Mouse (Mus musculus) ES-Bruce4 (cell line): ENCODE results near the gene Ywhah. TPM values are rescaled to one million over a fixed set of nuclear protein-coding genes. Genes with fewer than 3 reads are reported as not detected.

Experiments used
- H3K27ac ChIP-seq: 2 replicates; pipeline ENCODE4 v1.5.1; 2012; ENCODE audit warnings: low read length, inconsistent platforms; ENCODE audit not compliant: insufficient read depth
- H3K27me3 ChIP-seq: 2 replicates; pipeline ENCODE4 v1.6.1; 2012; ENCODE audit warnings: mild to moderate bottlenecking, low read length, inconsistent platforms; ENCODE audit not compliant: control insufficient read depth, poor library complexity, insufficient read depth, severe bottlenecking
- H3K36me3 ChIP-seq: 2 replicates; pipeline ENCODE4 v1.6.1; 2012; ENCODE audit warnings: inconsistent platforms, mild to moderate bottlenecking, low read length, moderate library complexity; ENCODE audit not compliant: control insufficient read depth, poor library complexity, insufficient read depth, severe bottlenecking
- H3K4me1 ChIP-seq: one replicate; pipeline ENCODE4 v1.8.1; 2011; ENCODE audit warnings: low read length; ENCODE audit not compliant: control insufficient read depth, insufficient read depth
- H3K4me3 ChIP-seq: 2 replicates; pipeline ENCODE4 v1.5.1; 2011; ENCODE audit warnings: low read depth, mild to moderate bottlenecking, low read length
- H3K9ac ChIP-seq: 2 replicates; pipeline ENCODE4 v1.6.1; 2012; ENCODE audit warnings: low read depth, mild to moderate bottlenecking, inconsistent platforms; ENCODE audit not compliant: poor library complexity, severe bottlenecking
- H3K9me3 ChIP-seq: replicated peaks from 2 replicates; pipeline ENCODE4 v1.6.1; 2012; ENCODE audit warnings: mild to moderate bottlenecking, low read length, inconsistent platforms; ENCODE audit not compliant: control insufficient read depth, poor library complexity, insufficient read depth, severe bottlenecking
- CTCF ChIP-seq: IDR thresholded peaks from one replicate; pipeline ENCODE4 v1.8.1; 2011; ENCODE audit warnings: low read depth, low read length
- EP300 ChIP-seq: IDR thresholded peaks from 2 replicates; pipeline ENCODE4 v1.6.1; 2011; ENCODE audit warnings: low read depth, low read length; ENCODE audit not compliant: insufficient read depth
- POLR2A ChIP-seq: IDR thresholded peaks from one replicate; pipeline ENCODE4 v1.8.1; 2011; ENCODE audit warnings: low read length; ENCODE audit not compliant: insufficient read depth
- polyA plus RNA-seq: library from polyadenylated mRNA; stranded (reverse); fragments of >200 nt; gene quantifications from 2 replicates; pipeline ENCODE4 v1.2.4, GENCODE M21; 2011; ENCODE audit warnings: low read depth; ENCODE audit not compliant: missing spikeins, insufficient read depth, insufficient read length

Ywhah gene
- 309 and 334 TPM in 2 replicates for polyA plus RNA-seq

- Histone ChIP-seq H3K9ac (peak within 1 kb of the TSS; percentile 86), H3K27me3 (no peaks in the 10 kb centered on the region), H3K4me1 (peaks cover 3% of the 10 kb centered on the region), H3K27ac (peak within 1 kb of the TSS; percentile 95), H3K36me3 (peaks cover 19% of the 10 kb centered on the region), H3K4me3 (peak within 1 kb of the TSS; percentile 93), H3K9me3 (no peaks in the 10 kb centered on the region)
- TF ChIP-seq EP300 (no peak), CTCF (no peak), POLR2A (peak; percentile 44)
Observed at GRCm38 (mm10) chr5:33018561-33019425, at the start of gene Ywhah. TSS of gene Ywhah (plus strand) at chr5:33018816.

- H3K36me3 ChIP-seq, result peaks cover 8% of the 10 kb centered on the region
- H3K27me3 ChIP-seq, result no peaks in the 10 kb centered on the region
- H3K4me1 ChIP-seq, result no peaks in the 10 kb centered on the region
- no peaks in the 10 kb centered on the region for H3K9me3 ChIP-seq
- no peak overlapping the region for H3K4me3 ChIP-seq
- no peak overlapping the region for H3K27ac ChIP-seq
- no peak overlapping the region for H3K9ac ChIP-seq
- TF ChIP-seq EP300, result no peak
- TF ChIP-seq CTCF, result no peak
- no peak for TF ChIP-seq POLR2A
Observed at GRCm38 (mm10) chr5:32976541-32976940, 42.1 kb upstream of the Ywhah start.

GRCm38 (mm10) chr5:32977179-32977578, 41.4 kb upstream of the Ywhah start:
- Histone ChIP-seq H3K27ac (no peak overlapping the region), H3K36me3 (peaks cover 8% of the 10 kb centered on the region), H3K4me3 (no peak overlapping the region), H3K27me3 (no peaks in the 10 kb centered on the region), H3K9ac (no peak overlapping the region), H3K4me1 (no peaks in the 10 kb centered on the region), H3K9me3 (no peaks in the 10 kb centered on the region)
- no peak for TF ChIP-seq CTCF
- TF ChIP-seq EP300, result no peak
- TF ChIP-seq POLR2A, result no peak

GRCm38 (mm10) chr5:32985379-32985778, 33.2 kb upstream of the Ywhah start:
- H3K36me3 ChIP-seq, result peaks cover 11% of the 10 kb centered on the region; the same call in 1 of the 2 replicates

GRCm38 (mm10) chr5:32987873-32988272, 30.7 kb upstream of the Ywhah start:
- Histone ChIP-seq H3K4me3 (no peak overlapping the region), H3K36me3 (peaks cover 11% of the 10 kb centered on the region; the same call in 1 of the 2 replicates), H3K27me3 (no peaks in the 10 kb centered on the region), H3K9ac (no peak overlapping the region), H3K9me3 (no peaks in the 10 kb centered on the region), H3K4me1 (no peaks in the 10 kb centered on the region), H3K27ac (no peak overlapping the region)
- TF ChIP-seq EP300, result no peak
- no peak for TF ChIP-seq POLR2A
- no peak for TF ChIP-seq CTCF

More at GRCm38 (mm10) chr5:32985379-32985778, 33.2 kb upstream of the Ywhah start:
- no peak overlapping the region for H3K9ac ChIP-seq
- H3K27me3 ChIP-seq, result no peaks in the 10 kb centered on the region
- no peak for TF ChIP-seq POLR2A
- TF ChIP-seq EP300, result no peak
- no peak for TF ChIP-seq CTCF
- no peaks in the 10 kb centered on the region for H3K4me1 ChIP-seq
- no peak overlapping the region for H3K27ac ChIP-seq
- H3K4me3 ChIP-seq, result no peak overlapping the region
- no peaks in the 10 kb centered on the region for H3K9me3 ChIP-seq

GRCm38 (mm10) chr5:32989959-32990640, 28.5 kb upstream of the Ywhah start:
- Histone ChIP-seq H3K4me3 (no peak overlapping the region), H3K9ac (no peak overlapping the region)

More at GRCm38 (mm10) chr5:32989959-32990640, 28.5 kb upstream of the Ywhah start:
- Histone ChIP-seq H3K4me1 (no peaks in the 10 kb centered on the region), H3K9me3 (no peaks in the 10 kb centered on the region), H3K27me3 (no peaks in the 10 kb centered on the region), H3K36me3 (0 out of 2 replicates have a peak, but pooled peaks cover 6% of the 10 kb centered on the region), H3K27ac (no peak overlapping the region)
- TF ChIP-seq EP300, result no peak
- TF ChIP-seq POLR2A, result no peak
- no peak for TF ChIP-seq CTCF
